10 mouse cellular contexts compared by ENCODE assay signal in genomic region chr10:107273848-107274247, GRCm38 (mm10). TPM values are rescaled to one million over a fixed set of nuclear protein-coding genes. Genes with fewer than 3 reads are reported as not detected.
DNase-seq lines count a peak whose midpoint lies in the region; ATAC-seq and TF ChIP-seq lines count a peak whose summit lies in the region.
"Had no signal": no experiment of that assay in that cellular context is flagged by ENCODE, and none has a peak within 500 bp of the region (broad histone marks: within the 10 kb centered on the region; RNA-seq: fewer than 3 reads in every experiment).

No protein-coding gene starts in this region.

- H3K36me3 ChIP-seq in kidney, embryonic 16.5 days (ENCODE audit: insufficient read depth, low read length), result no peaks in the 10 kb centered on the region
- H3K36me3 ChIP-seq in midbrain, embryonic 16.5 days (ENCODE audit: control insufficient read depth, insufficient read depth, low read length), result no peaks in the 10 kb centered on the region
- H3K36me3 ChIP-seq: forebrain, embryonic 12.5 days; heart, embryonic 13.5 days had no signal

- peaks cover 27% of the 10 kb centered on the region for H3K27me3 ChIP-seq in kidney, embryonic 16.5 days (ENCODE audit: insufficient read depth, low read length)
- no peaks in the 10 kb centered on the region for H3K27me3 ChIP-seq in midbrain, embryonic 16.5 days (ENCODE audit: control insufficient read depth, insufficient read depth, low read depth, low read length)

- H3K9me3 ChIP-seq in kidney, embryonic 16.5 days (ENCODE audit: low read length), result no peaks in the 10 kb centered on the region
- no peaks in the 10 kb centered on the region for H3K9me3 ChIP-seq in midbrain, embryonic 16.5 days (replicated peaks; ENCODE audit: control insufficient read depth, low read length, poor library complexity, severe bottlenecking)
- H3K9me3 ChIP-seq: forebrain, embryonic 12.5 days; heart, embryonic 13.5 days had no signal

- WGBS in kidney, embryonic 16.5 days, result 57% methylated on average over 6 of the region's 6 CpGs
- whole genome bisulfite sequencing in midbrain, embryonic 16.5 days, result 46% methylated on average over 6 of the region's 6 CpGs

- H3K4me2 ChIP-seq in kidney, embryonic 16.5 days (replicated peaks; ENCODE audit: low read depth, low read length), result no peak overlapping the region
- peak overlapping the region; percentile 64 for H3K4me2 ChIP-seq in midbrain, embryonic 16.5 days (ENCODE audit: low read length)
- H3K4me2 ChIP-seq: heart, embryonic 13.5 days had no signal

- H3K27ac ChIP-seq in kidney, embryonic 16.5 days (ENCODE audit: low read length), result no peak overlapping the region
- no peak overlapping the region for H3K27ac ChIP-seq in midbrain, embryonic 16.5 days (ENCODE audit: low read length)
- H3K27ac ChIP-seq: forebrain, embryonic 12.5 days; heart, embryonic 13.5 days had no signal

- ATAC-seq in kidney, embryonic 16.5 days (ENCODE audit: low FRiP score, low TSS enrichment), result no peak
- no peak for ATAC-seq in midbrain, embryonic 16.5 days

- no peak overlapping the region for H3K4me3 ChIP-seq in kidney, embryonic 16.5 days (ENCODE audit: low read length)
- H3K4me3 ChIP-seq in midbrain, embryonic 16.5 days (ENCODE audit: low read depth, low read length), result peak overlapping the region; percentile 75
- H3K4me3 ChIP-seq: forebrain, embryonic 12.5 days; heart, embryonic 13.5 days had no signal

- H3K4me1 ChIP-seq in kidney, embryonic 16.5 days (ENCODE audit: insufficient read depth, low read length), result peaks cover 8% of the 10 kb centered on the region
- peaks cover 8% of the 10 kb centered on the region for H3K4me1 ChIP-seq in midbrain, embryonic 16.5 days (ENCODE audit: control insufficient read depth, insufficient read depth, low read length)

- no peak overlapping the region for H3K9ac ChIP-seq in kidney, embryonic 16.5 days (replicated peaks; ENCODE audit: low read length)
- no peak overlapping the region for H3K9ac ChIP-seq in midbrain, embryonic 16.5 days (ENCODE audit: low read depth, low read length)
- H3K9ac ChIP-seq: forebrain, embryonic 12.5 days; heart, embryonic 13.5 days had no signal

- TF ChIP-seq CTCF in brain, embryonic 14.5 days (IDR thresholded peaks at IDR 0.05; ENCODE audit: borderline replicate concordance, extremely low read depth, insufficient read depth, insufficient read length), result peak; percentile 46; the same call in 1 of the 2 replicates

- TF ChIP-seq POLR2A in brain, embryonic 14.5 days (IDR thresholded peaks at IDR 0.05; ENCODE audit: borderline replicate concordance, extremely low read depth, insufficient read depth, insufficient read length, poor library complexity, severe bottlenecking), result no peak

- peak; percentile 16 for DNase-seq in kidney, postnatal 4 days
- DNase-seq in brain, embryonic 14.5 days (ENCODE audit: low read depth), result peak; percentile 22
- DNase-seq in embryo, embryonic 11 days, result peak; percentile 33
- DNase-seq in testis, postnatal 10 days (ENCODE audit: low spot score), result no peak
- DNase-seq in heart, postnatal 4 days, result no peak
- DNase-seq in thymus, postnatal 25 days, result no peak

RNA-seq across cellular contexts. Expression of gene Lin7a, which starts 2.4 kb away (rescaled TPM):
- polyA plus RNA-seq in kidney, embryonic 16.5 days (2015; fragmentation: Nextera tagmentation; extraction: Ambion mirVana), result 1.7 and 2.1 TPM in 2 replicates
- polyA plus RNA-seq in brain, embryonic 14.5 days (2012; rRNA removed), result 6.5 and 14.2 TPM in 2 replicates
- 36.1 and 39.1 TPM in 2 replicates for polyA plus RNA-seq in midbrain, embryonic 16.5 days (2015; fragmentation: Nextera tagmentation; extraction: Ambion mirVana)
- 1 to 10 TPM; 1.5 TPM for total RNA-seq in heart, postnatal 4 days (2021)

Comparison
In these comparisons a context has a peak if more than half of its experiments do, and no peak if none do; other contexts are left out.
1. DNase-seq: peak in kidney, postnatal 4 days (2 of 2), brain, embryonic 14.5 days (single experiment) and embryo, embryonic 11 days (single experiment); none in testis, postnatal 10 days (single experiment), heart, postnatal 4 days (single experiment) and thymus, postnatal 25 days (single experiment).